Mouse (Mus musculus) megakaryocyte, embryonic 14.5 days (primary cell): ENCODE results near the gene Tmem81.

Source experiments
- FLI1 ChIP-seq: IDR thresholded peaks from 2 replicates; pipeline ENCODE4 v1.6.1; 2012; ENCODE audit warnings: low read length, inconsistent platforms, mixed read lengths
- GATA1 ChIP-seq: IDR thresholded peaks from 3 replicates; pipeline ENCODE4 v1.6.1; 2012; ENCODE audit warnings: mixed read lengths, low read length, inconsistent platforms, borderline replicate concordance

DNA sequence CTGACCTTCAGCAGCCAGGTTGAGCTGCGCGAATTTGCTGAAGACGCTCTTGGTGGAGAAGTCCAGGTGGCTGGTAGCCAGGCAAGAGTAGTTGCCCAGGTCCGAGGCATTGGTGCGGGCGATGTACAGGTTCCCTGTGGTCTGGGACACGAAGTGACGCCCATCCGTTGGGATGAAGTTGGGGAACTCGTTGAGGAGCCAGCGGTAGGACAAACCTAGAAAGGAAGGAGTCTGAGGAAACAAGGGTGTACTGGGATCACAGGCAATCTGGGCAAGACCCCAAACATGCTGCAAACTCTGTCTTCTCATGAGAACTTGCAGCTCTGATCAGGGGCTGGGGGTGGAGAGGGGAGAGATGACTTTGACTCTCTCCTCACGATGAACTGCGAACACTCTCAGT is 22.0 kb downstream of the Tmem81 start:
- no peak for TF ChIP-seq GATA1
- TF ChIP-seq FLI1: no peak
